Mouse (Mus musculus) brain, adult 10 weeks (tissue): ENCODE results near the gene 4933402J07Rik. TPM values are rescaled to one million over a fixed set of nuclear protein-coding genes. Genes with fewer than 3 reads are reported as not detected.

Experiments
- polyA plus RNA-seq: library from polyadenylated mRNA; stranded (reverse); fragments of 350-450 nt; fragmentation: Illumina TruSeq; extraction: RNeasy Lipid Tissue Mini Kit (QIAGEN cat#74804); gene quantifications from one replicate; pipeline ENCODE4 v1.2.3, GENCODE M21; 2015; ENCODE audit warnings: low read depth, low replicate concordance

4933402J07Rik gene
- polyA plus RNA-seq, result not detected

DNA sequence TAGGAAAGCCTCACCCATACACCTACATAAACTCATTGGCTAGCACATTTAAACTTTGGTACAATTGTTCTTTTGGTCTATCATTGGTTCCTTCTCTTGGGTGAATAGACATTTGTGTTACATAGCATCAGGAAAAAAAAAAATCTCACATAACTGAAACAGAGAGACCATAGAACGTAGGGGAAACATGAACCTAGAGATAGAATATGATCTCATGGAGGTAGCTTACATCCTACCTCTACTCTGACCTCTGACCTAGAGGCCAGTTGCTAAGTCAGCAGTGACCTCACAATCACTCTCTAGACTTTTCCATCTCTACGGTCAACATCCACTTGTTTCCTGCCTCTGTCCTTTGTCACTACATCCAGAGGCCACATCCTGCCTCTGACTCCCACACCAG lies at the start of gene 4933402J07Rik:
TSS of gene 4933402J07Rik (plus strand) at position 301 of the 400 bp plus-strand sequence.

Other genes with a start within 250 kb of the 4933402J07Rik start
- gene Cbln1, start 91.2 kb upstream of the 4933402J07Rik start, polyA plus RNA-seq, result 18.9 TPM